Mouse (Mus musculus) v-Abl transformed pro-B cells (cell line): ENCODE measurements at regions not wholly inside any gene's neighbourhood (a gene's known extent, or its start where the extent isn't known, plus 50 kb on each side); places are given as distances from the start of the nearest gene placed in this dataset.

Experiments
- in situ Hi-C, 2 experiments: fragments of 400-800 bp; cut with MboI; formaldehyde crosslinking; loops; one replicate each; pipeline ENCODE4 v1.15.1; 2025; ENCODE audit not compliant: unreplicated experiment in 2 of 2

DNA sequence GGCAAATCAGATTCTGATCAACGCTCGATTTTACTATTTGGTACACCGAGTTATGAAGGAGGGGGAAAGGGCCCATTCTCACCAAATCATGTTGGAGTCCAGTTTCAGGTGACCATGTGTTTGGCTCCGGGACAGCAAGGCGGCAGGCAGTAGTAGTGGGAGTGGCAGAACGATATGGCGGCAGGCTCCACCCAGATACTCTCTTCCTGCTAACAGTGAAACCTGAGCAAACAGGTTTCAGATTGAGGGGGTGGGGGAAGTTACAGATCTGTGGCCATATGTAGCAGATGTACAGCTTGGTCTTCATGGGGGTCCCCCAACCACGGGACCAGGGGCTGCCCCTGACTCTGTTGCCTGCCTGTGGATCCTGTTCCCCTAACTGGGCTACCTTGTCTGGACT is 224.6 kb upstream of the Prok2 start:
- in situ Hi-C loops = no loop called here

DNA sequence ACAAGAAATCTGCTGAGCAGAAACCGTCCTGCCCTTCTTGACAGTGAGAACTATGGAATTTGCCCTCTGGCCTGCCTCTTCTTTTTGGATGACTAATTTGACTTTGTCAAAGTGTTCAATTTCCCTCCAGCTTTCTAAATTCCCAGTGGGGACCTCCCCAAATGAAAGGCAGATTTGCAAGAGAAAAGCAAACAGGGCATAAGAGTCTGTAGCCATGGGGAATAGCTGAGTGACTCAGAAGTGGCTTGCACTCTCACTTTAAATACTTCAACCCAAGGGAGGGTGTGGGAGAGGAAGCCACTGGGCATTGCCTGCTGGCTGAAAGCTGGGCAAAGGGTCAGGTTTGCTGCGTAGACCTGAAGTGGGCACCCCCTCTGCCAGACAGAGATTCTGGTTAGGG is 220.7 kb upstream of the Prok2 start:
- in situ Hi-C loops = no loop called here

DNA sequence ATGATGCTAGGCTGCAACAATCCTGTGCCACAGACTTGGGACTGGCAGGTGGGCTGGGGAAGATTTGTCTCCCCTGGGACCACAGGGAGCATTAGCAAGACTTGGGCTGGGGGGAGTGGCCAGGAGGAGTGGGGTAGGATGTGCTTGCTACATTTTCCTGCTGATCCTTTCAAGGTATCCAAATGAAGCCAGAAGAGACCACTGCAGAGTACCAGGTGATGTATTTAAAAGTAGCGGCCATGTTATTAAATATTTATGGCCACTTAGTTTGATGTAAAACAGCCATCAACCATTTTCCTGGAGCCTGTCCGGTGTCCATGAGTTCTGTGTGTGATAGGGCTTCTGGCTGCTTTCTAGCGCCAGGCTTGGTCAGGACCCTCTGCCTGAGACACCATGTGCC is 220.3 kb upstream of the Prok2 start:
- in situ Hi-C loops = no loop called here

DNA sequence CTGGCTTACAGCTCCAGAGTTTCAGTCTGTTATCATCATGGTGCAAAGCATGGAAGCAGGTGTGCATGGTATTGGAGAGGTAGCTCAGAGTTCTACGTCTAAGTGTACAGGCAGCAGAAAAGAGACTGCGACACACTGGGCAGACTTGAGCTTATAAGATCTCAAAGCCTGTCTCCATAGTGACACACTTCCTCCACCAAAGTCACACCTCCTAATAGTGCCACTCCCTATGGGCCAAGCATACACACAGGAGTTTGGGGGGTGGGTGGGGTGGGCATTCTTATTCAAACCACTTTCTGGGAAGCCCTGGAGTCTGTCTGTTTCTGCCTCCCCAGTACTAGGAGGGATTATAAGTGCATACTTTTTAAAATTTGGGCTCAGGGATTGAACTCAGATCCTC is 219.5 kb upstream of the Prok2 start:
- in situ Hi-C loops = no loop called here

DNA sequence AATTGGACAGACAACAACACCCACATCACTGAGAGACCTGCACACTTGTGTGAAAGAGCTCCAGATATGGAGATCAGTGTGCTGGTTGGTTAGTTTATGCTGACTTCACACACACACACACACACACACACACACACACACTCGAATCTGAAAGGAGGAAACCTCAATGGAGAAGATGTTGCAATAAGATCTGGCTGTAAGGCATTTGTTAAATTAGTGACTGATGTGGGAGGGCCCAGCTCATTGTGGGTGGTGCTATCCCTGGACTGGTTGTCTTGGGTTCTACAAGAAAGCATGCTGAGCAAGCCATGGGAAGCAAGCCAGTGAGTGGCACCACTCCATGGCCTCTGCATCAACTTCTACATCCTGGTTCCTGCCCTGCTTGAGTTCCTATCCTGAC is 216.8 kb upstream of the Prok2 start:
- in situ Hi-C loops = no loop called here

DNA sequence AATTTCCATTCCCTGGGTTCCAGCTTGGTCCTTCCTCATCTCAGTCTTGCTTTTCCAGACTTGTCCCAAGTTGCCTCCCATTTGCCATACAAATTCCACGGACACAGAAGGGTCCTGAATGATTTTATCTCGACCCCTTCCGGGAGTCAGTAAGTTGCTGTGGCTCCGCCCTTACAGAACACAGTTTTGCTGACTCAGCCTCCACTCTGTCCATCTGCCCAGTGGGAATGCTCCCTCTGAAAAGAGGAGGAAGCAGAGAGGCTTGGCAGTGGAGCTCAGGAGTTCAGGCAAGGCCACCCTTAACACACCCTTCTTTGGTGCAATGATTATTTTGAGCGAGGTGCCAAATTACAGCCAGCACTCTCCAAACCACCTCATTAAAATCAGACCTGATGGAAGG is 213.9 kb upstream of the Prok2 start:
- in situ Hi-C loops = no loop called here

DNA sequence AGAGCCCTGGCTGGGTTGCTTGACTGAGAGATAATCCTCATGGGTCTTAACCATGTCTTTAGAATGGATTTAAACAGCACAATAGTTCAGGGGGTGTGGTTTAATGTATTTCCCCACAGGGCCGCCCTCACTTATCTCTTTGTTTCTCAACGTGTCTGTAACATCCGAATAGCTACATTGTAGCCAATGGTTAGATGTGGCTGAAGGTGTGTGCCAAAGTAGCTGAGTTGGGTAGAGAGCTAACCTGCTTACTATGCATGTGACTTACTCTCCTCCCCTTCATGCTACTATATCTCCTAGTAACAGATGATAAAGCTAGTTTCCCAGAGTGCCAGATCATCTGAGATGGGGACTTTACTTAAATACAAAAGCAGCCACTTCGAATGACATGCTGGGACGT is 213.2 kb upstream of the Prok2 start:
- in situ Hi-C loops = no loop called here

DNA sequence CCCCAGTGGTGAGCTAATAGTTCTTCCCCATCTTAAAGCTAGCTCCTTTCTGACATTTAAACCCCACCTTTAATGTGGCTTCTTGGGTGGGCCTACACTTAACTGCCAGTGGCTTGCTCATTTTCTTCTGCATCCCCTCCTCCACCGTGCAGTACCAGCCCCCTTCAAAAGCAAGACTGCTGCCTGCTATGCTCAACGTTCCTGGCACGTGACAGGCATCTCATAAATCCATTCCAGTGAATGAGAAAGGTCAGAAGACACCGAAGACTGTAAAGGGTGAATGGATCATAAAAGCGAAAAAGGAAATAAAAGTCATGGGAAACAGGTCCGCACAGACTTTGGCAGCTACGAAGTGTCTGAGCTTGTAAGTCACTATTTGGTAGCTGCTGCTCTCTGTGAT is 212.8 kb upstream of the Prok2 start:
- in situ Hi-C loops = no loop called here

DNA sequence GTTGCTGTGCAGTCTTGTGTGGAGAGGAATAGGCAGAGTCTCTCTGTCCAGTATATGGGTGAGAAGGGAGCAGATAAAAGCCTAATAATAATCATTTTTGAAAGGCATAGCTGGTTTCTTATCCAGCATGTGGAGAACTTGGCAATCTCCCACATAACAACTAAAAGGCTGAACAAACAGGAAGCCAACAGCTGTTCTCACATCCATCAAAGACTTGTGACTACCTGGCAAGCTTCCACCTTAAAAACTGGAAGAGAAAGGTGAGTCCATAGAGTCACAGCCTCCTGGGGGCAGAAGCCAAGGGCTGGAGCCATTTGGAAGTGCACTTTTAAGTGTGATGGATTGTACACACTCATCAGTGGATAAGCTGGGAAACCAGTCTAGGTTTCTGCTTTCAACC is 210.5 kb upstream of the Prok2 start:
- in situ Hi-C loops = no loop called here

DNA sequence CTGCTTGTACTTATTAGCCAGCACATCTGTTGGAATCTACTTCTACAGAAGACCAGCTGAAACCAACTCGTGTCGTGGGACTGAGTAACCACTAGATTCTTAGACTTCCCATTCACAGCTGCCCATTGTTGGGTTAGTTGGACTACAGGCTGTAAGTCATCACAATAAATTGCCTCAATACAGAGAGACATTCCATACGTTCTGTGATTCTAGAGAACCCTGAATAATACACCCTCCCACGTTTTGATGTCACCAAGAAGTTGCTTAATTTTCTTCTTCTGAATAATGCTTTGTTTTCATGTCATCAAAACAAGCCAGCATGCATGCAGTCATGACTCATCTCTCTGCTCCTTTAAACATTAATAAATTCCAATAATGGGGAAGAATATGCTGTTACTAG is 209.2 kb upstream of the Prok2 start:
- in situ Hi-C loops = no loop called here

DNA sequence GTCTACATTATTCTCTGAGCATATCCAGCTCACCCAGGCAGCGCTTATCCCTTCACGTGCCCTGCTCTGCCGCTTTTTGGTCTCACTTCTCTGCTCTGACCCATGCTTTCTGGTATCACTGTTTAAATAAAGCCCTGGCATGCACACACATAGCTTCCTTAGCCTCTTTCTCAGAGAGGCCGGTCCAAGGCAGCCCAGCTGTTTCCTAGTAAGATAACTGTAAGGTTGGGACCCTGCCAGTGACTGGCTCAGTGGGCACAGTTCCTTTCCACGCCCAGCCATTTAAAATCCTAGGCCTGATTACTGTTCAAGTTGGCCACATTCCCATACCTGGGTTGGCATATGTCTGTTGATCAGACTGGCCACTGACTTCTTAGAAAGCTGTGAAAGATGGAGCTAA is 208.2 kb upstream of the Prok2 start:
- in situ Hi-C loops = no loop called here

DNA sequence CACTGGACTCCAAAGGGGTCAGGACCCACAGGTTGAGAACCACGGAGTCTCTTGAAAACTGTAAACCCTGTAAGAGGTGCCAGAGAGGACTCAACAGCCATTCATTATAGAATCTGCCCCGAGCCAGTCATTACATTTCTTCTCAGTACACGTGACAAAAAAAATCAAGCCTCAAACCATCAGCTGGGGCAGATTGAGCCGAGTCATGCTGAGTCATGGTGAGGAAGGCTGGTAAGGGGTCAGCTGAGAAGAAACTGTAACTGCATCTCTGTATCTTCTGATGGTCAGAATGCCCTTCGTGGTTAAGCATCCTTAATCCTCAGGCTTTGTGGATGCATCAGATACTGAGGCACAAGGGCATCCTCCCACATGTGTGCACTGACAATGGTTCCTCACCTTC is 207.2 kb upstream of the Prok2 start:
- in situ Hi-C loops = no loop called here

DNA sequence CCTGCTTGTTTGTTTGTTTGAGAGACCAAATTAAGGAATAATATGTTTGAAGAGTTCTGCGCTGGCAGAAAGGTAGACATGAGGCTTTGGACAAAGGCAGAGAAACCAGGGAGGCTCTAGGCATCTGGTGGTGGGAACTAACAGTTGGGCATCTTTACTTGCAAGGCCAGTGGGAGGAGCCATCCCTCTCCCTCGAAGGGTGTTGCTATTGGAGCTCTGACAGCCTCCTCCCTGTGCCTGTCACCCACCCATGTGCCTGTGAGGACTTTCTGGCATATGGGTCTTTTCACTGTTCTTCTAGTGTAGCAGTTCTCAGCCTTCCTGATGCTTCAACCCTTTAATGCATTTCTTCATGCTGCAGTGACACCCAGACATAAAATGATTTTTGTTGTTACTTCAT is 206.7 kb upstream of the Prok2 start:
- in situ Hi-C loops = no loop called here

DNA sequence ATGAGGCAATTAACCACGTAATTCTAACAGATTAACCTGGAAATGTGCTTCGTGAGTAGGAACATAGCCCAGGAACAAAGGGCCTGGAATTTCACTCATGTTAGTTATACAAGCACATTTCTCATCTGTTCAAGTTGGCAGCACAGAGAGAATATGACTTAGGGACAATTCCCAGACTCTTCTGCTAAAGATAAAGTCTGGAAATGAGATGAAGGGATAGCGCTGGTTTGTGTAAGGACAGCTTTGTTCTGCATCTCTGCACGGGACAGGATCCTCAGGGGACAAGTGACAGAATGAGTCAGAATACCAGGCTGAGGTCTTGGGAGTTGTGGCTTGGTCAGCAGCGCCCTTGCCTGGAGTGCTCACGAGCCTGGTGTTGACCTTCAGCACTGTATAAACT is 206.2 kb upstream of the Prok2 start:
- in situ Hi-C loops = no loop called here

DNA sequence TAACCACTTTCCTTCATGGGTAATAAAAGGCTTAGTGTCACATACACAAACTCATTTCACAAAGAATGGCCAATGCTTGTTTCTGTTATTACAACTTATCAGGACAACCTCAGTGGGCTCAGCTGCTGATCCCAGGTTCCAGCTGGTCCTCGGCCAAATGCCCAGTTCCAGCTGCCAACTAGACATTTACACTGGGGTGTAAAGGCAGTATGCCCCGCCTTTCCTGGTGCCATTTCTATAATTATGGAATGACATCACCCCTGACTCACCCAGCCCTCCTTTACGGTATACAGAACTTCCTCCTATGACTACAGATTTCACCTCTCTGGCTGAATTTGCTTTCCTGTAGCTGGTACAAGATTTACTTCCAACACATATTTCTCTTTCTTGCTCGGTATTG is 205.4 kb upstream of the Prok2 start:
- in situ Hi-C loops = no loop called here

DNA sequence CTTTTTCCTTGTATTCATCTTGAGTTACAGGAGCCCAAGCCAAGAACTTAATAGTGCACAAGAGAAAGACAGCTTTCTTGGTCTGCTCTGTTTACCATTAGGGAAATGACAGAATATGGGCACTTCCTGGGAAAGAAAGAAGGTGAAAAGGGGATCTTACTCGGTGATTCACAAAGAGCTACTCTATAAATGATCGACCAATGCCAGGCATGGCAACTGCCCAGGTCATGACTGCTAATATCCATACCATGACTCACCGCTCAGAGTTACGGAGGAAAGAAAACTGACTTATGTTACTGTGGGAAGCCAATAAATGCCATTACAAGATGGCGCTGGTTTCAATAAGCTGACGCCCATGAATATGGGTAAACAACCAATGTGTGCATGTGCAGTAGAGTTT is 204.1 kb upstream of the Prok2 start:
- in situ Hi-C loops = no loop called here

DNA sequence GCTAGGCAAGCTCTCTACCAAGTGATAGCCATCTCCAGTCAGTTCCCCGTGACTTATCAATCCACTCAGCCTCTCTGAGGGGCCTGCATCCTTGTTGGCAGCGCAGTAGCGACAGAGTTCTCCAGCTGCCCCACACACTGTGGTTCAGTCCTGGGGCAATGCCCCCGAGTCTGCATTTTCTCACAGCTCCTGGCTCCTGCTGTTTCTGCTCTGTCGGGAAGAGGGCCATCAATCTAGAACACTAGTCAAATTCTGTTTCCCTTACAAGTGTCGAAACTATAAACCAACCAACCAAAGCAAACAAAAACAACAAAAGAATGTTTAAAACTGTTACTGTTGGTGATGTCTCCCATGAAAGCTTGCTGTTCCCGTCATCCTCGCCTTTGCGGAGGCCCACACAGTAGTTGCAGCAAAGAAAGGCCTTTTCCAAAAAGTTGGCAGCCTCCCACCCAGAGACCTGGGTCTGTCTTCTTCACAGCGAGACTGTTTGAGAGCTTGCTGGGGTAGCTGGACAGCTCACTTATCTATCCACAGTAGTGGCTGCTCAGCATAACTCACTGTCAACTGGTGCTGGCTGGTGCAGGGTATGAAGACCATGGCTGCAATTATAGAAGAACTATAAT is 201.9 kb upstream of the Prok2 start:
- in situ Hi-C loops = no loop called here

DNA sequence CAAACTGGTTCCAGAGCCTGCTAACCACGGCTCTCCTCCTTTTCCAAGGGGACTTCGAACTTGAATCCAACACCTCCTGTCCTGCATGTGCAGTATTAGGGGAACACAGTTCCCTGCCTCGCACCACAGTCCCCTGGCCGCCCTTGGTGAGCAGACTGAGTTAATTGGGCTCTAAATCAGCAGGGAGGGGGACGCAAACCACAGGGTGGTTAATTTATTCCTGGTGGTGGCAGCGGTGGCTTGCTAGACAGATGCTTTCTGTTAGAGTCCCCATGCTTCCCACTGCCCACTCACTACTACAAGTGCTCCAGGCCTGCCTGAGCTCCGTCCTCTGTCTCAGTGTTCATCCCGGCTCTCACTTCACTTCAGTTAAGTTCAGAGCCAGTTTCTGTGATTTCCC is 198.0 kb upstream of the Prok2 start:
- in situ Hi-C loops = no loop called here

DNA sequence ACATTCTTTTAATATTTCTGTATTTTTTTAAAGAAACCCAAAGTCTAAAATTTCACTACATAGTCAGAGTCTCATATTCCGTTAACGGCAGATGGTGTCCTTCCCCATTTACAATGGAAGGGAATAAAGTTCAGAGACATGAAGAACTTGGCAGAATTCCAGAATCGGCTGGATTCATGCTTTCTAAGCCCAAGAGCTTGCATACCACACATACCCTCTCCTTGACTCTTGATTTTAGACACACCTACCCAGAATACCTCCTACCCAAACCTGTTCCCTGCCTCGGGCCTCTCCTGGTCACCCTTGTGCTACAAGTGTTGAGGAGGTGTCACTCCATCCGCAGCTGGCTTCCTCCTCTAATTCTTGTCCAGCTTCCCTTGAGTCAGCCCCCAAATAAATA is 195.8 kb upstream of the Prok2 start:
- in situ Hi-C loops = no loop called here

DNA sequence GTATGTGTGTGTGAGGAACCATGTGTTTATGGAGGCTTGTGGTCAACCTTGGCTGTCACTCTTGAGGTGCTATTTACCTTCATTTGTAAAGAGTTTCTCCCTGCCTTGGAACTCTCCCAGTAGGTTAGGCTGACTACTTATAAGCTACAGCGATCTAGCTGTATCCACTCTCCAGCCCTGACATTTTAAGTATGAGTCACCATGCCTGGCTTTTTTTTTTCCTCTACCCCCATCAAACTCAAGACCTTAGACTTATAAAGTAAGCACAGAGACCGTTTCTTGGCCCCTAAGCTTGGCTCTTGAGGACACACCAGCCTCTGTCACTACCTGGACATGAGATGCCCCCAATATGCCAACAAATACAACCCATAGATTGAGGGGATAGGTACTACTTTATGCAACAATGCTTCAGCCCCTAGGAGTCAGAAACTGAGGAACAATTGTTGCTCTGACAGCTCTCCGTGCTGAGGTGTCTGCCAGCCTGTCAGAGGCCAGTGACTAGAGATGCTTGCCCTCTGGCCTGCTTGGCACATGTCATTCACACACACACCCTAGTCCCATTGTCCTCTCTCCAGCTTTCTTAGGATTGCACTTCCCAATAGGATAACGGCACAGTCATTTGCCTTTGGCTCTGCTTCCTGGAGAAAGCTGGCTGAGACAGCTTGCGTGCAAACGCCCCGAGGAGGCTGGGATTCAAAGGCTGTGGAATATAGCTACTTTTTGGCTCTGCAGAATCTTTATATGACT is 193.8 kb upstream of the Prok2 start:
- in situ Hi-C loops = no loop called here

DNA sequence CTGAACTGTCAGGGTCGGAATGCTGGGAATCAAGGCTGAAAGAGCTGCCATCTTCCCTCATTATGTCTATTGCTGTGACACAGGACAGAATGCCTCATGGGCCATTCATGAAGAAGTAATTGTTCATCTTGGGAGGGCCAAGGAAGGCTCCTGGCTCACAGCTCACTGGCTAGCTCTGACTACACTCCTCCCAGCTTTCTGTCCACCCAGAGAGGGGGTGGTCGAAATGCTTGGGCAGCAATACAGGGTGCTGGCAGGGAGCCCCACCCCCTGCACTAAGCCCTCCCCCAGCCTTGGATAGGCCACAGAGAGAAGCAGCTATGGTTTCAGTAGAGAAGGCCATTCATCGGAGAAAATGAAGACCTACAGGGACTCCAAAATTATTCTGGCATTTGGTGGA is 192.2 kb upstream of the Prok2 start:
- in situ Hi-C loops = no loop called here

DNA sequence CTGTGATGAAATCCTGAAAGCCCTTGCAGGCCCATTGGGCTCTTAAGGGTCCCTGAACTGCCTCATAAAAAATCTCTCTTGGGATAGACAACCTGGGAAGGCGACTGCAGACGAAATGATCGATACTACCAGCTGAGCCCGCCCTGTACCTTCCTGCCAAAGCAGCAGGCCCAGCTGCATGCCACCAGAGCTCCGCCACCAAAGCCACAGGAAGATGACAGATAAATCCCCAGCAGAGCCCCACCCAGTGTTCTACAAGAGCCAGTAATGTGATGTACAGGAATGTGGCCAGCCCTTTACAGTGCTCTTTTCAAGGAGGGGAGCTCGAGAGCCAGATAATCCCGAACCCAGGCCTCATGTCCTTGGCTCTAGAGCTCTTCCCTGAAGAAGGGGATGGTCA is 183.7 kb upstream of the Prok2 start:
- in situ Hi-C loops = loop anchor here in 1 of 2 experiments (5.0 to 10.0 kb wide), 2 partner anchors 375 to 617 kb away; partner anchors contain the start of gene Rybp

DNA sequence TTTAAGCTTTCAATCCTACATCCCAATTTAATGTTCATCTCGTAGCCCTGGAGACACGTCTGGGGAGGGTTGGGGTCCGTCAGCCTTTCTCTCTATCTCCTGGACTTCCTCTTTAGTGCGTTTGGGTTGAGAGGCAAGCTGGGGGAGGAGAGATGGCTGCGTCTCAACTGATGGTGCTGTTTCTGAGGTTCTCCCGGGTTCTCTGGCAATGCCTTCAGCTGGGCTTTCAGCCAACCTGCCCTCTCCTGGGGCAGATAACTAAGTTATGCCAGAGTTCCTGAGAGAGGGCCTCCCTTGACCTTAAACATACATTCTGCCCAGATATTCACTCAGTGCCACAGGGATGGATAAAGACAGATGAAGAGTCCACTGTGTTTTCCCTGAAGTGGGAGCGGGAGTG is 183.3 kb upstream of the Prok2 start:
- in situ Hi-C loops = loop anchor here in 1 of 2 experiments (5.0 to 10.0 kb wide), 2 partner anchors 375 to 618 kb away; partner anchors contain the start of gene Rybp
